Mouse (Mus musculus) cerebellum, postnatal 10 days (tissue): Measurements from ENCODE around the gene Hipk2.

Source experiments
- DNase-seq, 2 experiments: peaks; one replicate each; pipeline ENCODE4 v3.0.0; 2021; ENCODE audit warnings: mixed read lengths in 2 of 2

The Hipk2 gene

DNA sequence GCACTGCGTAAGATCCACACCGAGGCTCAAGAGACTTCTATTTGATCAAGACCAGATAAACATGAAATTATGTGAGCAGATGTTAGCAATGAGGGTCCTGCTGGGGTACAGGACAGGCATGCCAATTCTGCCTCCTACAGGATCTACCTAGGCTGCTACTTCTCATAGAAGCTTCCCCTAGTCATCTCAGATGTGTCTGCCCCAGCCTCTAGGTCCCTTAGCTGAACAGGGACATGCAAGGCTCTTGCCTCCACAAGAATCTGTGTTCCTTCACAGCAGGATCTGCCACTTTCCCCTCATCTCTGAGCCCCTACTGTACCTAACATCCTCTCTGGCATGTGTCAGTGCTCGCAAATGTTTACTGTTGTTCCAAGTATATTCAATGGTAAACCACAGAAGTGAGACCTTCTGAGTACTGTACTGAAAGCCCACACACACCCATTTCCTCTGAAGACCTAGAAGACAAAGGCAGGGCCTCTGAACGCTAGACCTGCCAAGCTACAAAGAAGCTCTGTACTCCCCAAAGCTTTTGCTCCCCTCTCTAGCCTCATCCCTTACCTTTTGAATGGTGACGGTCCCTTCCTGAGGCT is 86.6 kb downstream of the Hipk2 start:
- DNase-seq: no peak

DNA sequence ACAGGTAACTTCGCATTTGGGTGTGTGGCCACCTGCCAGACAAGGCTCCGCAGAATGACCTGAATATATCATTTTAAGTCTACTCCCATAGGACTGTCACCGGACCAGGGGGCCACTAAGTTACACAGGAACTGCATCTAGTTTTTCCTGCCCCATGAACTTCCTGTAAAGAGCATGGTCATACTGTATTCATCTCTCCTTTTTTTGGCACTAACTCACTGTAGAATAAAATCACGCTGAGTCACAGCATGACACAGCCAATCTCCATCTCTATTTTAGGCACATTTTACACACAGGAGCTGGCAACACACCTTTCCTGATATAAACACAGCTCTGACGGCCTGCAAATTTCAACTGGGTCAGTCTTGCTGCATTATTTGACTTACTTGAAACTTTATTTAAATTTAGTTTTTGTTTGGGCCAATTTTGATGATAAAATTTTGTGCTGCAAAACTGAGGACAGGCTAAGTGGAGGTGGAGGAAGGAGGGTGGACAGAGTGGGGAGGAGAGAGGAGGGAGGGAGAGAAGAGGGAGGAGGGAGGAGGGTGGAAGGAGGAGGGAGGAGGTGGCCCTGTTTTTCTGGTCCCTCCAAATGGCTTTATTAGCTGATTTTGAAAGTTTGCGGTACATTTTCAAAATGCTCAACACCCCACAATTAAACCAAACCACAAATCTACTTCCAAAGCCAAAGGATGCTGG is 88.0 kb downstream of the Hipk2 start:
- peak in 1 of 2 experiments; percentile 42 for DNase-seq

DNA sequence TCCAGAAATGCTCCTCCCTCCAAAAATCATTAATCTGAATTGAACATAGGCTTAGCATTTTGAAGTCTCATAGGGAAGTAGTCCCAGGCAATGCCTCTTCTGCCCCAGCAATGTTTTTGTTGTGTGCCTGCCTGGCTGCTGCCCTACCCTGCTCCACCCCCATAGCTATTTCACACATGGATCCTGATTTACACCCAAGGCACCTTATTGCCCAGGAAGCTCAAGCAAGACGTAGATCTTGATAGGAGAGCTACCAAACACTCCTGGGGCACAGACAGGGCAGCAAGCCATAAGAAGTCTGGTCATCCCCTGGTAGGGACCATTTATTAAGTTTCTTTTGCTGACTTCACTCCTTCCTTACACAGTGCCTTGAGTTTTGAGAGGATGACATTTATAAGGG is 88.8 kb downstream of the Hipk2 start:
- no peak for DNase-seq

DNA sequence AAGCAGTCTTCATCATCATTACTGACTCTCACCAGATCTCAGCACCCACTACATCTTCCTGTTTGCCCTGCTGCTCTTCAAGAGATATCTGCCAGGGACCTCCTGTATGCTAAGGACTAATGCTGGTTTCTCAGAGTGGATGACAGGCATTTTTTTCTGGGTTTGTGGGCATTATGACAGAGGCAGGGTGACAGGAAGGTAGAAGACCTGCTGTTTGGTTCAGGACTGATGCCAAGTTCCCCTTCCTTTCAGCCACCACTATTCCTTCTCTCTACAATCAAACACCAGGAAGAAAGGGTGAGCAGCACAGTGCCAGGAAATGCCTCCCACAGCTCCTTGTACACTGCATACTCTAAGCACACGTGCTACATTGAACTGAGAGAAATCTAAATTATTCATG is 90.2 kb downstream of the Hipk2 start:
- peak; percentile 88 for DNase-seq

DNA sequence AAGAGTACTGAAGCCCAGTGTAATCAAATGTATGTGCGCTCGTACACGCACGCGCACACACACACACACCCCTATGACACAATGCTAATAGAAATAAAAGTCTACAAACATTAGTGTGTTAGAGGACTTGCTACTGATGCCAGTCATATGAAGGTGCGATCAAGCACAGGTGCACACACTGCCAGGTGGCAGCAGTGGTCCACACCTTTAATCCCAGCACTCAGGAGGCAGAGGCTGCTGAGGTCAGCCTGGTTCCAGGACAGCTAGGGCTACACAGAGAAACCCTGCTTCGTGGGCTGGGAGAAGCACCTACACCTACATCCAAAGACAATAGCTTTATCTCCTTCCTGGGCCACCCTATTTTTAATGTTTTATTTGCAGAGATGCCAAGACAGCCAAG is 96.6 kb downstream of the Hipk2 start:
- peak in 1 of 2 experiments; percentile 33 for DNase-seq

DNA sequence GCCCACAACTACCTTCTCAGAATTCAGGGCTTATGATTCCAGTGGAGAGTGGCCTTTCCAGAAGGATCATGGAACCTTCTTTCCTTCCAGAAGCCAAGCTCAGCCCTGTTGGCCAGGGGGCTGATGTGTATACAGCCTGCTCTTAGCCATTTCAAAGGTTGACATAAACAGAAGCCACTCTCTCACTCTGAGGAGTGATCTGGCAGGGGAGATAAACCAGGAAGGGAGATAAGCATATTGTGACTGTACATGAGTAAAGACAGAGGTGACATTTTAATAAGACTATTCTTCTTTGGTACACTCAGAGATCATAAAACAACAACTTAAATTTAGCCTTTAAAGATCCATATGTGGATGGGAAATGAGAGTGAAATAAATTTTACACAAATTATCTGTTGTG is 97.1 kb downstream of the Hipk2 start:
- no peak for DNase-seq

DNA sequence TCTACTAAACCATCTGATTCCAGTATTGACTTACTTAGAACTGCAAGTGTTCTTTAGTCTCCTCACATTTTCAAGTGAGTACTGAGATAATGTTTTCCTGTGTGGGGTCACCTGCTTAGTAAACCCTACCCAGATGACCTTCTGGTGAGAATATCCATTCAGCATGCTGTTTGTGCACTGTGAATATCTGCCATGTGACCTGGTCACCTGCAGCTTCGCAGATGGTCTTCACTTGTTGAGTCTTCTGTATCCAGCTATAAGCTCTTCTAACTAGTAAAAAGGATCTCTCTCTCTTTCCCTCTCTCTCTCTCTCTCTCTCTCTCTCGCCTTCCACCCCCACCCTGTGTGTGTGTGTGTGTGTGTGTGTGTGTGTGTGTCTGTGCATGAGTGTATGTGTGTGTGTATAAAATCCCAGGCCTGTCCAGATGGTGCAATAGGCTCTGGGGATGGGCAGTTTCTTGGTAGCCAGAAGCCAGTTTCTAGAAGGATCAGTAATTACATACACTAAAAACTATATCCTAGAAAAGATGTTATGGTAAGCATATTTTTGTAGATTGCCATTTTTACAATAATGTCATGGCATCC is 99.9 kb downstream of the Hipk2 start:
- peak; percentile 34 to 44 for DNase-seq

DNA sequence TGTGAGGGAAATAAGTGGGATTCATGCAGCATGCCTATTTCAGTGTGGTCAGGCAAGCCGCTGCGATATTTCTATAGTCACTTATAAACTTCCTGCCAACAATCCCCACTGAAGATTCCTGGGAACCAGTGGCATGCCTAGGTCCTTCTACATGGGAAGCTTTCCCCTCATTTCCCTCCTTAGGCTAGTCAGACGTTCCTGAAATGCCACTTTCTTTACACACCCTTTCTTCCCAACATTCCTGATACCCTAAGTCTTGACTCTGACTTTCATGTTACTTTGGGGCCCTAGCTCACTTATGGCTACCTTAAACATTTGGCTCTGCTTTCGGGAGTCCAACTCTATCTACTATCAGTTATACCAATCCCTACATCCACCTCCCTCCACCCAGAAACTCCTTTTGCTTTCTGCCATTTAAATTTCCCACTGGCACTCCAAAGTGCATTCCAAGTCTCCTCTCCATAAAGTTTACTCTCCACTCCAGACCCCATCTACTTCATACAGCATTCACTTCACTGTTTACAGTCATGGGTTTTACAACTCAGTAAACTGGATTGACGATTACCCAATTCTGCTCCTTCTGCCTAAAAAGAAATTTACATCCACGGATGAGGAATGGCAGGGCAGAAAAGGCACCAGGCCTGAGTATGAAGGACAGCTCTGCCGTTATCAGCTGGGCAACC is 103.0 kb downstream of the Hipk2 start:
- no peak for DNase-seq

DNA sequence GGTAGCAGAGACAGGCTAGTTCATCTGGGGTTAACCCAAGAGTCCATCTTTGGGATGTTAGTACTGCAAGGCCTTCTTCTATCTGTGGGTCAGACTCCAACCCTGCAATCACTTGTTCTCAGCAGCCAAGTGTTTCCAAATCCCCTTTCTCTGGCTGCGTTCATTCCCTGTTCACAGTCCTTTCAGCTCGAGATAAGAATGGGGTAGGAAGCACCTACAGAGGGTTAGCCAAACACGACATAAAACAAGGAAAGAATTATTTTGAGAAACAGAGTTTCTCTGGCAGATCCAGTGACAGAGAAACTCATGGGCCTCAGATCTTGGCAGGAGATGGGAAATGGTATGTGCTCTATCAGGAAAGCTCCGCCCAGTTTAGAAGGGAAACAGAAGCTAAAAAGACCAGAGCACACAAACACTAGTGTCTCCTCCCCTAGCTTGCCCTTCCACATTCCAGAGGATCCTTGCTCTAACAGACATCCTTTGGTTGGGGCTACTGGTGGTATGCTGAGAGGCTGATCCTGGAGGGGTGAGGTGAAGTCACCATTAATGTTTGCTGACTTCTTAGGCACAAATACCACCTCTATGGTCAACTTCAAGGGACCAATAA is 104.8 kb downstream of the Hipk2 start:
- DNase-seq: no peak

DNA sequence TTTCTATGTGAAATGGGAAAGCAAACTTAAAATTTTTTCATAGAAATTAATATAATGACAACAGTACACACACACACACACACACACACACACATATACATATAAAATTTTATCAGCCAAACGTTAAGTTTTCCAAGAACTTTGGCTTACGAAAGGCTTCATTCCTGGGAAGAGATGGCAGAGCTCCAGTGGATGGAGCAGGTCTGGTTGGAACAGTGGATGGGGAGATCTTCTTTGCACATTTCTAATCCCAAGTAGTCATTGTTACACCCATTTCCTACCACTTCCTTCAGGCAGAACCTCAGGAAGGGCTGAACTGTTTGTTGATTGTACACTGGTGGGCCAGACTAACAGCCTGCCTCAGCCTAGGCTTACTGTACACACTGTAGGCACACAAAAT is 106.3 kb downstream of the Hipk2 start:
- DNase-seq: no peak

DNA sequence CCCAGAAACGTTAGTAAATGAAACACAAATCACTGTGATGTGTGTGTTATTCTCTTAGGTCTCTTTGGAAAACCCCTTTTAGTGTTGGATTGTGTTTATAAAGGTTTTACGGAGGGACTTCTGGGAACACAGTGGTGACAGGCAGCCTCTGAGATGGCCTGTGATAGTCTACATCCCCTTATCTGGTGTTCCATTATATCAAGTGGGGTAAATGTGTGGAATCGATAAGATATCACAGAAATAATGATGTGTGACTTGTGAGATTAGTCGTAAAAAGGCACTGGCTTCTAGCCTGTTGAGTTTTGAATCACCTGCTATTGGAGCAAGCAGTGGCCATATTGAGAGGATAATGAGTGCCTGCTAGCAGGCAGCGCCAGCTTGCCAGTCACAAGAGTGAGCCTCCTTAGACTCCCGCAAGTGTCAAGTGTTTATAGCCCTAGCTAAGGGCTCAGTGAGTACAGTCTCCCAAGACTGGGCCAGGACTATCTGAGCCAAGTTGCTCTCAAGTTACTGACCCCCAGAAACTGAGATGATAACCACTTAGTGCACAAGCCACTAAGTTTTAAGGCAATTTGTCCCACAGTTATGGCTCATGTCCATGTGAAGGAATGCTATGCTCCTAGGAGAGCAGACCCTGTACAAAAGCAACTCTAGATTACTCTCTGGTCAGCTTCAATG is 113.2 kb downstream of the Hipk2 start:
- DNase-seq: no peak

DNA sequence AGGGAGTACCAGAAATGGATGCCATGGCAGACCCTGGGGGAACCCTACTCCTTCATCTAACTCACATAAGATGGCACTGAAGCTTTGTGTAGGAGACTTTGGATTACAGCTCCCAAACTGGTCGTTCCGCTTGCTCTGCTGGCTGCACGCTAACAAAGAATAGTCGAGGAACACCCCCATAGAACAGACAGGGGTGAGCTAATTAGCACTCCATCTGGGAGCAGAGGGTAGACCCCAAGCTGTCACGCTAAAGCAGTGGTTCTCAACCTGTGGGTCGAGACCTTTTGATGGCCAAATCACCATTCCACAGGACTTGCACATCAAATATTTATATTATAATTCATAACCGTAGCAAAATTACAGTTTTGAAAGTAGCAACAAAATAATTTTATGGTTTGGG is 114.0 kb downstream of the Hipk2 start:
- DNase-seq: no peak

DNA sequence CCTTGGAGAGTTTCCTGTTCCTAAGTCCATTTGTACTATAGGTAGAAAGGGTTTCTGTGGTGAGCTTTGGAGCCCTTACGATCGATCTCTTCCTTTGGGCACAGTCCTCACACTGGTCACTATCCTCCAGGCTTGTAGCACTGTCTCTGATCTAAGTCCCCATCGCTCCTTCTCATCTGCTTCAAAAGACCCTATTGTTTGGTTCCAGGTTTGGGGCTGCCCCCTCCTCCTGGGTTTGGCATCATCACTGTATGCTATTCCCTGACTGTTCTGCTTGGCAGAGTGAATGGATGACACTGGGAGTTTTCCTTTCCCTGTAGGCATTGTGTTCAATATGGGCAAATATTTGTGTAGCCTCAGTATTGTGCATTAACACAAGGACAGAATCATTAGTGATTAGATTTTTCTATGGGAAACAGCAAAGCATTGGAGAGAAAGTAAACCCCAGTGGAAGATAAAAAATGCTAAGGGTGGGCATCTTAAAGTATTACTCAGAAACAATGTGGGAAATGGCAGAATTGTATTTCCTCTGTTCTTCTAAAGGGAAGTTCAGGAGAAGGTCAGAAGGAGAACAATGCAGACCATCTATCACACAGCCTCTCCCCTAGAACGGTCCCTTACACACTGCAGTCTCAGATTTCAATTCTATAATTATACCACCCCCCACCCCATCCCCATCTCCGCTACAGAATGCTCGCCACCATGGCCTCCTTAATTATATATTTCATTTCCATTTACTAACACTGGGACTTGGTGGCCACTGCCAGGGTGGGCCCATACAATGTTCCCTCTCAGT is 114.9 kb downstream of the Hipk2 start:
- peak in 1 of 2 experiments; percentile 31 for DNase-seq

DNA sequence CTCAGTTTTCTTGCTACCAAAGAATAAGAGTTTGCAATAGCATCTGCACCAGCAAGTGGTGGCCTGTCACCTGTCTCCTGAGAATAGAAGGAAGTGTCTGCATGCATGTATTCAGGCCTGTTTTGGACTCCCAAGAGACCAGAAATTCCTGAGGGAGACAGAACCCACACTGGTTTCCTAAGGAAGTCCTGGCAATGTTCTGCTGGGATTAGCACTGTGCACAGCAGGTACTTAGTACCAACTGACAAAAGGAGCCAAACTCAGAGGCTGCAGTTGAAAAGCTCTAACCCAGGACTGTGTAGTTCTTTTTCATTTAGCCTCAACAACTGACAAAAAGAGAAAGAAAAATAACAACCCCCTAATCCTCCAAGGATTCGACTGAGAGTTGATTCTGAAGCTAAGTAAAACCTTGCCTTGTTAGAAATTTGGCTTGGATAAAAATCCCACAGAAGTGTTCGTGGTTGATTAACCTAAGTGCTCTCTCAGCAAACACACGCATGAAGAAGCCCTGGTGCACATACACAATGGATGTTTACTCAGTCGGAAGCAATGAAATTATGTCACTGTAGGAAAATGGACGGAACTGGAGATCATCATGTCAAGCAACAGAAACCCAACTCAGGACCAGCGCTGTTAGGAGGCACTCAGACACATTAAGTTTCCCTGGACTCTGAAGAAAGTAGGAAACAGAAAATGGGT is 115.9 kb downstream of the Hipk2 start:
- DNase-seq: peak; percentile 27 to 28

DNA sequence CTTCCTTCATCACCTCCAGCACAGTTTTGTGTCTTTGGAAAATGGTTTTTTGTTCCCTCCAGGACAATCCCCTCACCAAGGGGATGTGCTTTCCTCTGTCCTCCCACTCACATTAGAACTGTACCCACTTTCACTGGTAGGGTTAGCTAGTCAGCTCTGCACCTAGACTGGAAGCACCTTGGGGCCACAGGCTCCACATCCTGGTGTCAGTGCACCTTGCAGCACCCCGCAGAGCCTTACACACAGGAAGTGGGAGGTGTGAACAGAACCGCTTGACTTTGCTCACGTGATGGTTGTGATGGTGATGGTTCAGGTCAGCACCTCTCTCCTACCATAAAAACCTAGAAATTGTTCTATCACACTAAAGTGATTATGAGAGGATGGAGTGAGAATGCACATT is 116.8 kb downstream of the Hipk2 start:
- DNase-seq: no peak

DNA sequence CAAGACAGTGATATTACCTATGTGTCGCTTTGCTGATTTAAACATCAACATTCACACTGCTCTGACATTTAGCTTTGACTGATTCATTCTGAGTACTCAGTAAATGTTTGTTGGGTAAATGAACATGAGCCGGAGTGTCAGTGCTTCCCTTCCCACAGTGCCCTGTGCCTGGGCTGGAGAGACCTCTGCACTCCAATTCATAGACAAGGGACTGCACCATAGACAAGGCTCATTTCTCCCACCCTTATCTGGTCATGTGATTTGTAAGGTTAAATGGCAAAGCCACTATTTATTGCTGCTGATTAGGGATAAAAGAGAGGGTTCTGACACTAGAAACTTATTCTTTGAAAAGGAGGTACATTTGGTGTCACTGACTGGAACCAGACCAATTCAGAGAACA is 118.4 kb downstream of the Hipk2 start:
- no peak for DNase-seq

DNA sequence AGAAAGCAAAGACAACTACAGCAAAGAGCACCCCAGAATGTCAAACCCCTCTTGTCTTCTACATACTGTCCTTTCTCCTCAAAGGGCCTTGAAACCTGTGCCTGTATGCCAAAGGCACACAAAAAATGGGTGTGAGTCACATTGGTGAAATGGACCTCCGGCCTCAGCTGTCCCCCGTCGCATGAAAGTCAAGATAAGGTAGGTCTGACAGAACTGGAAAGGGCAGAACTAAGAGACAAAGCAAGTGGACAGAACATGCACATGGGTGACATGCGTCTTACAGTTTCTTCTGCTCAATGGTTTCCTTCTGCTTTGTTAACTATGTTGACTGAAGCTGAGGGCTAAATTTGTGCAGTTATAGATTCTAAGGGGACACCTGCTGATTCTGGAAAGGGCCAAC is 119.0 kb downstream of the Hipk2 start:
- no peak for DNase-seq

DNA sequence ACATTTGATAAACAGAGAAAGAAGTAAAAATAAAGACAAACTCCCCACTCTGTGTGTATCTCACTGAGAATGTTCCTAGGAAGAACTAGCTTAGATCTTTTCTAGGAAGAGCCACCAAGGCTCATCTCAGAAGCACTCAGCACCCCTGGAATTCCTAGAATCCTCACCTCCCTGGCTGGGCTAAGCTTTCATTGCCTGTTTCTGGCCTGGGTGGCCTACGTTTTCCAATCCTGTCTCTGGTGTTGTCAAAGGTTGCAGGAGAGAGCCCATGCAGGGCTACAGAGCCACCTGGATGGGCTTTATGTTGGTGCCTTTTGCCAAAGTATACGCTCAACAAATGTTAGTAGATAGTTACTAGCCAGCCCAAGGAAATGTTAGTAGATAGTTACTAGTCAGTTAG is 120.0 kb downstream of the Hipk2 start:
- DNase-seq: no peak

DNA sequence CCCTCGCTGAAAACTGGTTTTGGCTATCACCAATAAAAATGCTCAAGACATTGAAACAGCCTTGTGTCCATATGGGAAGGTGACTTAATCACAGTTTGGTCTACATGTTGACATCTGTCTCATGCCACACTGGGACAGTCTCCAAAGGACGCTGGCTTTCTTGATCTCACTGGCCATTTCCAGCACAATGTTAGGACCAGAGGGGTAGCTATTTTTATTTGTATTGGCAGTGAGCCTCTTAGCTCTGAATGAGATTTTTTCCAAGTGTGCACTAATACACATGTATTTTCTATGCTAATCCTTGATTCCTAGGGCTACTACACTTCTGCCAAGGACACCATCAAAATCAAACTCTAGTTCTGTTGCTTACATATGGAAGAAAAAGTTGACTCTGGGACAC is 120.8 kb downstream of the Hipk2 start:
- DNase-seq: peak; percentile 24 to 30

DNA sequence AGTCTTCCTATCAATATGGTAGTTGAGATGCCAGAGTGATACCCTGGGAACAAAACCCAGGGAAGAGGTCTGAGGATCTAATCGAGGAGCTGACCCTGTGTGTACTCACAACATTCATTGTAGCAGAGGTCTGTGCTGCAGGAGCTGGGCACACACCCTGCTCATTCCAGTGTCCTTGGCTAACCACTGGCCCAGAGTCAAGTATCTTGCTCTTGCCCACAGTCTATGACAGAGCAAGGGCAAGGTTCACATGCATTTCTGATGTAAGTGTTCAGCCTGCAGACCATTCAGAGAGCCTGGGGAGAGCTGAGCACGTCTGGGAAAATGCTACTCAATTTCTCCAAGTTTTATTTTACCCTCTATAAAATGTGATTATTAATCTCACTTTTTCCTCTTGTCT is 122.2 kb downstream of the Hipk2 start:
- DNase-seq: no peak

DNA sequence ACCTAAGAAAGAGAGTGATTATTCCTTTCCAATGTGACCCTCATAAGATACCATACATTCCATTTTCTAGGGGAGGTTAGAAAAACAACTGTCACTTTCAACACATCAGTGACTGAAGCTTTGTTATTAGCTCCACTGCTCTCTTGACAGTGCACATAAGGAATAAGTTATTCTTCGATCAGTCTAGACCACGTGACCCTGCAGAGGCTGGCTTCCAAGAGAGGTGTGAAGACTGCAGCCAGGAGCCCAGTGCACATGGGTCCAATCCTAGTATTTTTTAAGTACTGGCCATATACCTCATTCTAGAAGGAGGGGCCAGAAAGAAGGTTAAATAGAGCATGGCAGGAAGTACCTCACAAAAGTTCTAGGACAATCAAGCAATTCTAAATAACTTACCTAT is 122.9 kb downstream of the Hipk2 start:
- DNase-seq: no peak
